Mouse (Mus musculus) neural tube, embryonic 15.5 days (tissue): ENCODE results near the gene Sgce. TPM values are rescaled to one million over a fixed set of nuclear protein-coding genes. Genes with fewer than 3 reads are reported as not detected.
"Not testable (repeated sequence)": the region's sequence is repeated elsewhere in the genome, so short reads cannot be mapped to it uniquely, and the experiment has no call there.

Experiments
- ATAC-seq: fragments of 200-750 bp; cut with Nextera tagmentation; 2 replicates; pipeline ENCODE4 v1.8.0; 2017; ENCODE audit warnings: mild to moderate bottlenecking, moderate TSS enrichment, moderate library complexity; ENCODE audit not compliant: low FRiP score
- H3K27ac ChIP-seq: fragments of 300-500 bp; sonication (generic); replicated peaks from 2 replicates; pipeline ENCODE4 v1.5.1; 2015; ENCODE audit warnings: mild to moderate bottlenecking, inconsistent platforms
- H3K27me3 ChIP-seq: fragments of 300-500 bp; sonication (generic); replicated peaks from 2 replicates; pipeline ENCODE4 v1.6.1; 2015; ENCODE audit warnings: inconsistent platforms
- H3K36me3 ChIP-seq: fragments of 300-500 bp; sonication (generic); 2 replicates; pipeline ENCODE4 v1.6.1; 2015; ENCODE audit warnings: inconsistent platforms
- H3K4me1 ChIP-seq: fragments of 300-500 bp; sonication (generic); 2 replicates; pipeline ENCODE4 v1.6.1; 2015; ENCODE audit warnings: inconsistent platforms
- H3K4me2 ChIP-seq: fragments of 300-500 bp; sonication (generic); 2 replicates; pipeline ENCODE4 v1.6.1; 2015; ENCODE audit warnings: inconsistent platforms, mild to moderate bottlenecking, moderate library complexity
- H3K4me3 ChIP-seq: fragments of 300-500 bp; sonication (generic); replicated peaks from 2 replicates; pipeline ENCODE4 v1.5.1; 2015; ENCODE audit warnings: mild to moderate bottlenecking, inconsistent platforms
- H3K9ac ChIP-seq: fragments of 300-500 bp; sonication (generic); replicated peaks from 2 replicates; pipeline ENCODE4 v1.6.1; 2015; ENCODE audit warnings: mild to moderate bottlenecking, inconsistent platforms
- H3K9me3 ChIP-seq: fragments of 300-500 bp; sonication (generic); replicated peaks from 2 replicates; pipeline ENCODE4 v1.6.1; 2016; ENCODE audit warnings: inconsistent platforms
- WGBS: fragments of 180-500 bp; shearing (Covaris S2); methylation state at CpG from one replicate; pipeline ENCODE4 v1.1.7; 2015; ENCODE audit warnings: mixed read lengths; 5-methylcytosine and 5-hydroxymethylcytosine counted together
- polyA plus RNA-seq: library from polyadenylated mRNA; unstranded; fragments of >200 nt; fragmentation: Nextera tagmentation; extraction: Ambion mirVana; gene quantifications from 2 replicates; pipeline ENCODE4 v1.2.1, GENCODE M21; 2015

Sgce gene
- polyA plus RNA-seq, 1 experiment from 2014 or later: 60.4 TPM

GRCm38 (mm10) chr6:4680576-4680975, 66.4 kb downstream of the Sgce start:
- Histone ChIP-seq H3K4me2 (no peak overlapping the region), H3K4me1 (0 out of 2 replicates have a peak, but pooled peaks cover 2% of the 10 kb centered on the region), H3K9ac (no peak overlapping the region), H3K36me3 (no peaks in the 10 kb centered on the region), H3K27ac (no peak overlapping the region), H3K4me3 (no peak overlapping the region), H3K27me3 (no peaks in the 10 kb centered on the region), H3K9me3 (no peaks in the 10 kb centered on the region)
- 88% methylated on average over 4 of the region's 4 CpGs for WGBS
- no peak for ATAC-seq

- Histone ChIP-seq H3K4me3 (no peak overlapping the region), H3K27ac (no peak overlapping the region), H3K27me3 (no peaks in the 10 kb centered on the region), H3K9ac (no peak overlapping the region), H3K9me3 (no peaks in the 10 kb centered on the region), H3K36me3 (no peaks in the 10 kb centered on the region), H3K4me2 (no peak overlapping the region), H3K4me1 (0 out of 2 replicates have a peak, but pooled peaks cover 2% of the 10 kb centered on the region)
- no peak for ATAC-seq
- WGBS: 86% methylated on average over 1 of the region's 1 CpGs
These were observed 67.0 kb downstream of the Sgce start for GRCm38 (mm10) chr6:4679981-4680380.

GRCm38 (mm10) chr6:4677356-4677761, 69.6 kb downstream of the Sgce start:
- H3K9me3 ChIP-seq: no peaks in the 10 kb centered on the region
- no peak for ATAC-seq
- H3K9ac ChIP-seq: no peak overlapping the region
- H3K27ac ChIP-seq: no peak overlapping the region
- WGBS: 26% methylated on average over 1 of the region's 1 CpGs
- 0 out of 2 replicates have a peak, but pooled peaks cover 2% of the 10 kb centered on the region for H3K4me1 ChIP-seq
- 0 out of 2 replicates have a peak, but pooled peaks cover 2% of the 10 kb centered on the region for H3K36me3 ChIP-seq
- H3K4me2 ChIP-seq: no peak overlapping the region
- H3K27me3 ChIP-seq: no peaks in the 10 kb centered on the region
- H3K4me3 ChIP-seq: no peak overlapping the region

- no peak overlapping the region for H3K4me2 ChIP-seq
- H3K4me3 ChIP-seq: no peak overlapping the region
- no peaks in the 10 kb centered on the region for H3K9me3 ChIP-seq
- no peaks in the 10 kb centered on the region for H3K4me1 ChIP-seq
- WGBS: 99% methylated on average over 6 of the region's 6 CpGs
- no peaks in the 10 kb centered on the region for H3K36me3 ChIP-seq
- H3K27ac ChIP-seq: no peak overlapping the region
- no peak for ATAC-seq
- H3K27me3 ChIP-seq: no peaks in the 10 kb centered on the region
- H3K9ac ChIP-seq: no peak overlapping the region
These were observed 81.9 kb downstream of the Sgce start for GRCm38 (mm10) chr6:4665154-4665553.

GRCm38 (mm10) chr6:4664313-4664712, 82.7 kb downstream of the Sgce start:
- H3K4me2 ChIP-seq: no peak overlapping the region

GRCm38 (mm10) chr6:4663516-4663915, 83.5 kb downstream of the Sgce start:
- Histone ChIP-seq H3K4me2 (no peak overlapping the region), H3K4me3 (no peak overlapping the region)
- WGBS: 74% methylated on average over 2 of the region's 2 CpGs

More at GRCm38 (mm10) chr6:4664313-4664712, 82.7 kb downstream of the Sgce start:
- no peak for ATAC-seq
- no peak overlapping the region for H3K9ac ChIP-seq
- no peaks in the 10 kb centered on the region for H3K27me3 ChIP-seq
- no peak overlapping the region for H3K27ac ChIP-seq
- no peaks in the 10 kb centered on the region for H3K9me3 ChIP-seq
- no peaks in the 10 kb centered on the region for H3K36me3 ChIP-seq
- H3K4me1 ChIP-seq: no peaks in the 10 kb centered on the region
- H3K4me3 ChIP-seq: no peak overlapping the region
- WGBS: 75% methylated on average over 2 of the region's 2 CpGs

GRCm38 (mm10) chr6:4658861-4659260, 88.1 kb downstream of the Sgce start:
- Histone ChIP-seq H3K36me3 (no peaks in the 10 kb centered on the region), H3K9ac (no peak overlapping the region), H3K27me3 (no peaks in the 10 kb centered on the region), H3K27ac (no peak overlapping the region), H3K9me3 (no peaks in the 10 kb centered on the region), H3K4me3 (no peak overlapping the region), H3K4me2 (no peak overlapping the region), H3K4me1 (no peaks in the 10 kb centered on the region)
- WGBS: 80% methylated on average over 13 of the region's 13 CpGs
- no peak for ATAC-seq

More at GRCm38 (mm10) chr6:4663516-4663915, 83.5 kb downstream of the Sgce start:
- no peaks in the 10 kb centered on the region for H3K4me1 ChIP-seq
- H3K36me3 ChIP-seq: no peaks in the 10 kb centered on the region
- no peak for ATAC-seq
- H3K9me3 ChIP-seq: no peaks in the 10 kb centered on the region
- H3K27me3 ChIP-seq: no peaks in the 10 kb centered on the region
- H3K27ac ChIP-seq: no peak overlapping the region
- H3K9ac ChIP-seq: no peak overlapping the region

GRCm38 (mm10) chr6:4655924-4656323, 91.1 kb downstream of the Sgce start:
- Histone ChIP-seq H3K27me3 (no peaks in the 10 kb centered on the region), H3K4me2 (no peak overlapping the region), H3K36me3 (no peaks in the 10 kb centered on the region), H3K9ac (no peak overlapping the region), H3K4me1 (no peaks in the 10 kb centered on the region), H3K9me3 (no peaks in the 10 kb centered on the region), H3K4me3 (no peak overlapping the region), H3K27ac (no peak overlapping the region)
- 93% methylated on average over 4 of the region's 4 CpGs for WGBS
- no peak for ATAC-seq

- WGBS: 88% methylated on average over 5 of the region's 5 CpGs
- no peak for ATAC-seq
- Histone ChIP-seq H3K27me3 (no peaks in the 10 kb centered on the region), H3K4me3 (no peak overlapping the region), H3K27ac (no peak overlapping the region), H3K36me3 (no peaks in the 10 kb centered on the region), H3K4me1 (no peaks in the 10 kb centered on the region), H3K4me2 (no peak overlapping the region), H3K9me3 (no peaks in the 10 kb centered on the region), H3K9ac (no peak overlapping the region)
These were observed 91.5 kb downstream of the Sgce start for GRCm38 (mm10) chr6:4655466-4655865.

GRCm38 (mm10) chr6:4653741-4654140, 93.3 kb downstream of the Sgce start:
- ATAC-seq, H3K27ac ChIP-seq, H3K4me3 ChIP-seq, H3K4me1 ChIP-seq, H3K27me3 ChIP-seq, H3K9me3 ChIP-seq, H3K4me2 ChIP-seq, H3K9ac ChIP-seq, H3K36me3 ChIP-seq: not testable (repeated sequence)
- WGBS: 96% methylated on average over 12 of the region's 12 CpGs

GRCm38 (mm10) chr6:4652596-4653134, 94.3 kb downstream of the Sgce start:
- no peaks in the 10 kb centered on the region for H3K36me3 ChIP-seq
- no peaks in the 10 kb centered on the region for H3K27me3 ChIP-seq
- WGBS: 87% methylated on average over 8 of the region's 8 CpGs
- H3K27ac ChIP-seq: no peak overlapping the region
- no peak overlapping the region for H3K4me3 ChIP-seq
- H3K4me1 ChIP-seq: no peaks in the 10 kb centered on the region
- H3K4me2 ChIP-seq: no peak overlapping the region
- H3K9me3 ChIP-seq: no peaks in the 10 kb centered on the region
- no peak for ATAC-seq
- no peak overlapping the region for H3K9ac ChIP-seq

- no peaks in the 10 kb centered on the region for H3K4me1 ChIP-seq
- no peak overlapping the region for H3K4me2 ChIP-seq
- 94% methylated on average over 3 of the region's 3 CpGs for WGBS
- H3K27ac ChIP-seq: no peak overlapping the region
- H3K36me3 ChIP-seq: peaks cover under 1% of the 10 kb centered on the region; the same call in 1 of the 2 replicates
- no peak overlapping the region for H3K4me3 ChIP-seq
- H3K27me3 ChIP-seq: no peaks in the 10 kb centered on the region
- no peak for ATAC-seq
- H3K9me3 ChIP-seq: no peaks in the 10 kb centered on the region
- no peak overlapping the region for H3K9ac ChIP-seq
These were observed 99.7 kb downstream of the Sgce start for GRCm38 (mm10) chr6:4647351-4647750.
